Mouse (Mus musculus) neural tube, embryonic 15.5 days (tissue): Measurements from ENCODE around the gene Sult6b2. TPM values are rescaled to one million over a fixed set of nuclear protein-coding genes. Genes with fewer than 3 reads are reported as not detected.

Experiments
- polyA plus RNA-seq: library from polyadenylated mRNA; unstranded; fragments of >200 nt; fragmentation: Nextera tagmentation; extraction: Ambion mirVana; gene quantifications from 2 replicates; pipeline ENCODE4 v1.2.1, GENCODE M21; 2015

The Sult6b2 gene
- polyA plus RNA-seq, 1 experiment from 2014 or later = 0.12 TPM

Other genes with a start within 250 kb of the Sult6b2 start
- 13.6 and 19.7 TPM in 2 replicates for gene Kcnj8, start 232.9 kb downstream of the Sult6b2 start, polyA plus RNA-seq
- 2.9 and 4.6 TPM in 2 replicates for gene Abcc9, start 102.2 kb downstream of the Sult6b2 start, polyA plus RNA-seq
- gene Cmas, start 47.8 kb downstream of the Sult6b2 start, polyA plus RNA-seq = 164 and 177 TPM in 2 replicates
- gene St8sia1, start 159.9 kb upstream of the Sult6b2 start, polyA plus RNA-seq = 6.6 and 8.6 TPM in 2 replicates